Mouse (Mus musculus) ES-E14 (cell line): Measurements from ENCODE around the gene Rsg1. TPM values are rescaled to one million over a fixed set of nuclear protein-coding genes. Genes with fewer than 3 reads are reported as not detected.

ENCODE experiments used
- DNase-seq: peaks from one replicate; pipeline ENCODE4 v3.0.0-alpha.2; 2013; ENCODE audit warnings: low read depth, low spot score
- H3K27ac ChIP-seq: 2 replicates; pipeline ENCODE4 v1.5.1; 2012; ENCODE audit warnings: low read depth, mild to moderate bottlenecking, low read length, moderate library complexity, mixed read lengths; ENCODE audit not compliant: poor library complexity, insufficient read depth, severe bottlenecking
- H3K36me3 ChIP-seq: 2 replicates; pipeline ENCODE4 v1.6.1; 2012; ENCODE audit warnings: mild to moderate bottlenecking, low read length, moderate library complexity, mixed read lengths; ENCODE audit not compliant: control insufficient read depth, poor library complexity, insufficient read depth, severe bottlenecking
- H3K4me1 ChIP-seq, 2 experiments: fragments of 150-350 bp in 1 of 2; sonication (generic) in 1 of 2; 2 replicates each; pipeline ENCODE4 v1.6.1; 2012; ENCODE audit warnings: low read length in 2 of 2, mild to moderate bottlenecking in 1 of 2, mixed read lengths in 1 of 2; ENCODE audit not compliant: control insufficient read depth in 2 of 2, insufficient read depth in 2 of 2, poor library complexity in 1 of 2
- H3K4me3 ChIP-seq, 2 experiments: fragments of 150-350 bp in 1 of 2; sonication (generic) in 1 of 2; 2 replicates each; pipeline ENCODE4 v1.5.1; 2012; ENCODE audit warnings: low read length in 2 of 2, low read depth in 1 of 2, mild to moderate bottlenecking in 1 of 2, mixed read lengths in 1 of 2; ENCODE audit not compliant: insufficient read depth in 1 of 2, poor library complexity in 1 of 2, severe bottlenecking in 1 of 2
- H3K9ac ChIP-seq: 2 replicates; pipeline ENCODE4 v1.6.1; 2012; ENCODE audit warnings: low read depth, mild to moderate bottlenecking, low read length, mixed read lengths; ENCODE audit not compliant: poor library complexity, insufficient read depth, severe bottlenecking
- H3K9me3 ChIP-seq: fragments of 150-350 bp; sonication (generic); 2 replicates; pipeline ENCODE4 v1.6.1; 2012; ENCODE audit warnings: low read depth, mild to moderate bottlenecking, low read length; ENCODE audit not compliant: control insufficient read depth, insufficient read depth
- CHD2 ChIP-seq: IDR thresholded peaks from 2 replicates; pipeline ENCODE4 v1.6.1; 2014; ENCODE audit warnings: mild to moderate bottlenecking, low read depth, low read length, inconsistent platforms
- HCFC1 ChIP-seq: IDR thresholded peaks from 2 replicates; pipeline ENCODE4 v1.6.1; 2012; ENCODE audit warnings: low read length, inconsistent platforms, borderline replicate concordance; ENCODE audit not compliant: insufficient read depth
- MAFK ChIP-seq: IDR thresholded peaks from 2 replicates; pipeline ENCODE4 v1.6.1; 2014; ENCODE audit warnings: mild to moderate bottlenecking, low read depth, low read length, inconsistent platforms; ENCODE audit not compliant: insufficient read depth
- ZC3H11A ChIP-seq: IDR thresholded peaks from 2 replicates; pipeline ENCODE4 v1.6.1; 2012; ENCODE audit warnings: low read depth, mild to moderate bottlenecking, inconsistent platforms, low read length, borderline replicate concordance
- ZNF384 ChIP-seq: IDR thresholded peaks from 2 replicates; pipeline ENCODE4 v1.6.1; 2012; ENCODE audit warnings: low read depth, low read length, inconsistent platforms
- in situ Hi-C, 2 experiments: fragments of 600-800 bp; cut with MboI; formaldehyde crosslinking; loops; one replicate each; pipeline ENCODE4 v1.15.1; 2025; ENCODE audit warnings: low sequenced_read_pairs in 2 of 2, inconsistent platforms in 1 of 2; ENCODE audit not compliant: unreplicated experiment in 2 of 2
- total RNA-seq: library from RNA; depleted of rRNA; stranded (reverse); fragments of 300-350 nt; gene quantifications from 2 replicates; pipeline ENCODE4 v1.2.3, GENCODE M21; 2012

Gene Rsg1
- total RNA-seq, 1 experiment = 2.9 TPM

DNA sequence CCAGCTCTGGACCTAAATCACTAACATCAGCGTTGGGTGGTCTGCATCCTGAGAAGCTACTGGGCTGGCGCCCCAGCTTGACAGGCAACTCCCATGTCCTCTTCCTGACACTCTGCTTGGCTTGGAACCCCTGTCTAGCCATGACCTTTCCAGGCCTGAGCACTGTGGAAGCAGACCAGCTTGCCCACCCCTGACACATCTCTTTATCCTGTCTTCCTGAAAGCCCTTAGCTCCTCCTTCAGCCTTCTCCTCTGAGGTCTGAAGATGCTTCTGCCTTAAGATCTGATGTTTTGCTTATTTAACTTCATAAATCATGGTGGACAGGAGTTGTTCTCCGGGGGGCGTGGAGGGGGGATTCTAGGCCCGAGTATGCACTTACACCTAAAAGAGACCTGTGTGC is 29.9 kb downstream of the Rsg1 start:
- no peak overlapping the region for H3K9ac ChIP-seq
- no peak for DNase-seq
- H3K9me3 ChIP-seq = no peaks in the 10 kb centered on the region
- H3K4me3 ChIP-seq = no peak overlapping the region
- no peak for TF ChIP-seq CHD2
- no peak for TF ChIP-seq MAFK
- TF ChIP-seq HCFC1 = no peak
- no peak for TF ChIP-seq ZC3H11A
- no peak for TF ChIP-seq ZNF384
- H3K27ac ChIP-seq = no peak overlapping the region
- peaks cover 12 to 18% of the 10 kb centered on the region in 2 experiments for H3K4me1 ChIP-seq
- in situ Hi-C loops = no loop called here
- H3K36me3 ChIP-seq = no peaks in the 10 kb centered on the region

DNA sequence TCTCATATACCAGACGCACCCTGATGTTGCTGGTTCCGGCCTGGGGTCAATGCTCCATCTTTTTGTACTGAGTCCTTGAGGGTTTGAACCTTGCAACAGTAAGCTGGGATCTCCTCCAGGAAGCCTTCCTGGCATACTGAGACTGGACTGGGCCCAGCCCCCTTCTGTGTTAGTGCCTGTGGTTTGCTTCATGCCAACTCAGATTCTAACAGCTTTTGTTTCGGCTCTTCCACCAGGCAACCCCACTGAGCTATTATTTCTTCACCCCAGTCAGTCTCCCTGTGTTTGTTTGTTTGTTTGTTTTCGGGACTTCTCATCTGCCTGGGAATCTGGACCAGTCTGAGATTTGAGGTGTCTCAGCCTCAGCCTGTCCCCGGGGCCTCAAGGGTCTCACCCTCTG is 30.6 kb downstream of the Rsg1 start:
- TF ChIP-seq HCFC1 (no peak), ZC3H11A (no peak), CHD2 (no peak), ZNF384 (no peak), MAFK (no peak)
- H3K9ac ChIP-seq = no peak overlapping the region
- in situ Hi-C loops = no loop called here
- no peaks in the 10 kb centered on the region for H3K9me3 ChIP-seq
- H3K4me3 ChIP-seq = no peak overlapping the region
- no peak overlapping the region for H3K27ac ChIP-seq
- DNase-seq = no peak
- H3K36me3 ChIP-seq = no peaks in the 10 kb centered on the region
- H3K4me1 ChIP-seq = peaks cover 12 to 24% of the 10 kb centered on the region in 2 experiments

DNA sequence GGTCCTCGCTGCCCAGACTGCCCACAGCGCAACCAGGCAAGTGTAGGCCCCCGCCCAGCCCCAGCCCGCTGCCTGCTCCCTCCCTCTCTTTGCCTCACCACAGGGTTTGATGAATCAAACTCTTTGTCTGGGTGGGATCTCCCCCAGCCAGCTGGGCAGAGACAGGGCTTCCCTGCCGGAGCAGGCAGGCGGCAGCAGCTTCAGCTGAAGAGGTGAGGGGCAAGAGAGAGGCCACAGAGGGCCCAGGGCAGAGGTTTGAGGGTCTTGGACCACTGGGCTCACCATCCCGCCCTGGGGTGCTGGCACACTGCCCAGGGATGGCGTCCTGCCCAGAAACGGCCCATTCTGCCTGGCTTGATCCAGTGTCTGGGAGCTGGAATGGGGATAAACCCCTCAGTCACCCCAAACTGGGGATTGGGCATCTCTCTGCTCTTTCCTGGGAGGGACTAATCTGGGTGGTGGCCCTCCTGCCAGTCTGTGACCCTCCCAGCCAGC is 31.2 kb downstream of the Rsg1 start:
- Histone ChIP-seq H3K36me3 (no peaks in the 10 kb centered on the region), H3K9ac (no peak overlapping the region), H3K4me1 (peaks cover 9 to 24% of the 10 kb centered on the region in 2 experiments), H3K9me3 (no peaks in the 10 kb centered on the region), H3K4me3 (no peak overlapping the region), H3K27ac (no peak overlapping the region)
- in situ Hi-C loops = no loop called here
- TF ChIP-seq CHD2 = no peak
- no peak for TF ChIP-seq ZNF384
- no peak for TF ChIP-seq ZC3H11A
- no peak for TF ChIP-seq MAFK
- TF ChIP-seq HCFC1 = no peak
- no peak for DNase-seq

DNA sequence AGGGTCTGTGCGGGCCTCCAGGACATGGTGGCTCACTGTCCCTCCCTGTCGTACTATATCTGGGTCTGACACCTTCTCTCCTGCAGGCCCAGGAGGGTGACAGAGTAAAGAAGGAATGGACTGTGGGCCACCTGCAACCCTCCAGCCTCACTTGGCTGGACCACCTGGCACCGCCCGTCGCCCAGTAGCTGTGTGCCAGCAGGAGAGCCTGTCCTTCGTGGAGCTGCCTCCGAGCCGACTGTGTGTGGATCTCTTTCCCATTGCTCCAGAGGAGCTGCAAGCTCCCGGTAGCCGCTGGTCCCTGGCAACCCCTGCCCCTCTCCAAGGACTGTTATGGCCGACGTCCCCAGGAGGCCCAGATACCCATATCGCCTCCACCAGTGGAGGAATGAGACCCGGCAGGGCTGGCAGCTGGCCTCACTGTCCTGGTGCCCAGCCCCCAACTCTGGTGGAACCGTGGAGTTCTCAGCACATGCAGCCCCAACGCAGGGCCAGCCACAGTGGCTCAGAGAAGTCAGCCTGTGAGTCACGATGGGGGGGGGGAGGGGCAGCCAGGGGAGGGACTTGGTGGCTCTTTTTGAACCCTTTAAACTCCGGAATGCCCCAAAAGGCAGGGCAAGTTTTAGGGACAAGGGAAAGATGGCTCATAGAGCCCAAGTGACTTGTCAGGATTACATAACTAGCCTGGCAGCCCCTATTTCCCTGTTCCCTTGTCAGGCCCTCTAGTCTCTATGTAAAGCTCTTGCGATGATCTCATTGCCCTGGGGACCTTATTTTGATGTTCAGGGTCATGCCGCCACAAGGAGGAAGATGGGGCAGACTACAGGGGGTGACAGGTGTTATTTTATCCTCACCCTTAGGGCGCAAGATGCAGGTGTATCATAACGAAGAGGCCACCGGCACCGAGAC is 32.6 kb downstream of the Rsg1 start:
- H3K36me3 ChIP-seq = no peaks in the 10 kb centered on the region
- in situ Hi-C loops = no loop called here
- peak overlapping the region in 1 of 2 experiments; percentile 27; a peak in 1 of 4 replicates for H3K4me3 ChIP-seq
- TF ChIP-seq HCFC1 = no peak
- TF ChIP-seq ZNF384 = no peak
- TF ChIP-seq CHD2 = no peak
- TF ChIP-seq MAFK = no peak
- TF ChIP-seq ZC3H11A = no peak
- H3K9me3 ChIP-seq = no peaks in the 10 kb centered on the region
- peaks cover 0 to 21% of the 10 kb centered on the region in 2 experiments; a peak in 2 of 4 replicates for H3K4me1 ChIP-seq
- no peak overlapping the region for H3K27ac ChIP-seq
- no peak overlapping the region for H3K9ac ChIP-seq
- no peak for DNase-seq
